Mouse (Mus musculus): ENCODE results near the gene Selenoo. TPM values are rescaled to one million over a fixed set of nuclear protein-coding genes. Genes with fewer than 3 reads are reported as not detected.

Gene Selenoo
- 10 to 100 TPM; 21.1 to 21.3 TPM for total RNA-seq (2021)
- long read RNA-seq, experiment 1, transcript Selenoo-201 (9 exons, 2,383 nt), result major isoform, 49 of 76 reads
- long read RNA-seq, experiment 1, partial matches to known transcripts, result 1 of 76 reads
- long read RNA-seq, experiment 1, other reads (novel, unspliced or antisense), result 23 of 76 reads
- long read RNA-seq, experiment 2, transcript Selenoo-201 (9 exons, 2,383 nt), result major isoform, 32 of 42 reads
- long read RNA-seq, experiment 2, partial matches to known transcripts, result 0 of 42 reads
- long read RNA-seq, experiment 2, other reads (novel, unspliced or antisense), result 10 of 42 reads

DNA sequence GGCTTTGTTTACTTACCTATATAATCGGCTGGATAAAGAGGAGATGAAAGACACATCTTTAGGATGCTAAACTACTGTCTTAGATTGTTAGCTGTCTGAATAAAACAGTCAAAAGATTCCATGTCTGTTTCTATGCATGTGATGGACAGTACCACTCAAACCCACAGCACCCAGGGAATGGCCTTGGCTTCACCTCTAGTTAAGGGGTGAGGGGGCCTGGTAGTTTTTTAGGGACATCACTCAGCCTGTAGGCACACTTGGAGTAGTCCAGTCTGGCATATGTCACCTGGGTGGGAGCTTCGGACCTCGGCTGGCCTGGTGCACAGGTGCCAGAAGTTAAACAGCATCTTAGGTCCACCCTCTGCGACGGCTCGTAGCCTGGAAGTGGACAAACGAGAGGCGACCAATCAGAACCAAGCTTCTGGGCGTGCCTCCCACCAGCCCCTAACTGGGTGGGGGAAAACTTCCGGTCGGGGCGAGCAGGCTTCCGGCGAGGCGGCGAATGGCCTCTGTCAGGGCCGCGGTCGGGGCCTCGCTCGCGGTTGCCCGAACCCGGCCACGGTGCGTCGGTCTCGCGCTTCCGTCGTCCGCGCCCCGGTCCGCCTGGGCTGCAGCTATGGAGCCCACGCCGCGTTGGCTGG is at the start of gene Selenoo:
TSS of gene Selenoo (plus strand) at position 478 of the 641 bp plus-strand sequence.
- Histone ChIP-seq H3K4me3 (peak within 1 kb of the TSS; percentile 71), H3K27ac (peak within 1 kb of the TSS; percentile 91)
- peak; percentile 89 to 90 for DNase-seq (ENCODE audit: extremely low spot score in 1 of 2, low spot score in 2 of 2)
- intact Hi-C loops (cut with DNase I), result no loop called here
- no peak for TF ChIP-seq CTCF (IDR thresholded peaks at IDR 0.05)

DNA sequence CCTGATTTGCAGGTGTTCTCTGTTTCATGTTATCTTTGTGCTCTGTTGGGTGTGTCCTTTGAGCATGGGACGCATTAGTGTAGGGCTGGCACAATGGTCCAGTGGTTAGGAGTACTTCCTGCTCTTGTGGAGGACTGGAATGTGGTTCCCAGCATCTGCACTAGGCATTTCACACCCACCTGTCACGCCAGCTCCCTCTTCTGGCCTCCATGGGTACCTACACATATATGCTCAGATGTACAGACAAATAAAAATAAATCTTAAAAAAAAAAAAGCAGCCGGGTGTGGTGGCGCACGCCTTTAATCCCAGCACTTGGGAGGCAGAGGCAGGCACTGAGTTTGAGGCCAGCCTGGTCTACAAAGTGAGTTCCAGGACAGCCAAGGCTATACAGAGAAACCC is 44.5 kb upstream of the Selenoo start:
- TF ChIP-seq CTCF (IDR thresholded peaks at IDR 0.05), result no peak; the same call in 1 of the 2 replicates
- no peak for DNase-seq (ENCODE audit: extremely low spot score in 1 of 2, low spot score in 2 of 2)
- H3K4me3 ChIP-seq, result no peak overlapping the region
- intact Hi-C loops (cut with DNase I), result no loop called here
- no peak overlapping the region for H3K27ac ChIP-seq

DNA sequence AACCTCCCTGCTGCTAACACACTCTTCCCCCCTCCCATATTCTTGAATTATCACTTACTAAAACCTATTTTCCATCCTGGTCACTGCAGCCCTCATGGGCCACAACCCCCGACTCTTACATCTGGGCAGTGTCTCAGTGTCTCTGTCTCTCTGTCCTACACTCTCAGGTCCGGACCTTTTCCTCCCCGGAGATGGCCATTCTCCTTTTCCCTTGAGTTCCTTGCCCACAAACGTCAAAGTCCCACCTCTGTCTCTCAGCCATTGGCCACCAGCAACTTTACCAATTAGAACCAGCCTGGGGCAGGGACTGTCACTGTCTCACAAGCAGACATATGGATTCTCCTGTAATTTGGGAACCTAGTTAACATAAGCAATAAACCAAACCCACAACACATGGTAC is 42.5 kb upstream of the Selenoo start:
- DNase-seq (ENCODE audit: extremely low spot score in 1 of 2, low spot score in 2 of 2), result no peak
- Histone ChIP-seq H3K27ac (no peak overlapping the region), H3K4me3 (no peak overlapping the region)
- intact Hi-C loops (cut with DNase I), result no loop called here
- TF ChIP-seq CTCF (IDR thresholded peaks at IDR 0.05), result no peak

DNA sequence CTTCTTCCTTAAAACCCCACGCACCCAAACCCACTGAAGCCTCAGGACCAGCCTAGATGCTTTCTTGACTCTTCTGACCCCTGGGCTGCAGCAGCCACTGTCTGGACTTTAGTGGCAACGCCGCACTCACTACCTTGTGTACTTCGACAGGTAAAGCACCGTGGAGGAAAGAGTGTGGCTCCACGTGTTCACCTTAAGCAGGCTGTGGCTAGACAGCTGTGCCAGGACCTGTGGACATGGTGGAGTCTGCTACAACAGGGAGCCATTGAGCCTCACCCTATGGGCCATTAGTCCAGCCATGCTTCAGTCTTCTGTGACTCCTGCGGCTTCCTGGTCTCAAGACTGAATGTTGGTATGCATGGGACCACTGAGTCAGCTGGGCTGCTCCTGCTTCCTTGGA is 34.2 kb upstream of the Selenoo start:
- intact Hi-C loops (cut with DNase I), result no loop called here
- no peak for DNase-seq (ENCODE audit: extremely low spot score in 1 of 2, low spot score in 2 of 2)
- no peak for TF ChIP-seq CTCF (IDR thresholded peaks at IDR 0.05)

DNA sequence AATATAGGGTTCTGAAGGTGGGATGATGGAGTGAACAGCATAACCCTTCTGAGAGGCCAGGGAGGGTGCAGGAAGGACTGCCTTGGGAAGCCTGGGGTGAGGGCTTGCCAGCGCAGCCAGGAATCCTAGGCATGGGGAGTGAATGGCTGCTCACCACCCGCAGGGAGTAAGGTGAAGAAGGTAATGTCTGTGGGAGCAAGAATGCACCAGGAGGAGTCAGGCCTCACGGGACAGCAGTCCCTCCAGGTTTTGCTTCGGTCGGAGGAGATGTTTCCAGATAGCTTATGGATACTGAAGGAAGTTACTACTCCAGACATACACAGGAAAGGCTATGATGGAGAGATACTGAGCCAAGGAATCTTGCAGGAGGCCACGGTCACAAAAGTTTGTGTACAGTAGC is 30.1 kb upstream of the Selenoo start:
- TF ChIP-seq CTCF (IDR thresholded peaks at IDR 0.05), result no peak
- H3K4me3 ChIP-seq, result peak overlapping the region; percentile 82
- peak overlapping the region; percentile 92; the same call in 1 of the 2 replicates for H3K27ac ChIP-seq
- intact Hi-C loops (cut with DNase I), result no loop called here
- DNase-seq (ENCODE audit: extremely low spot score in 1 of 2, low spot score in 2 of 2), result peak in 1 of 2 experiments; percentile 6

More for the DNA sequence above, 34.2 kb upstream of the Selenoo start:
- Histone ChIP-seq H3K27ac (no peak overlapping the region), H3K4me3 (no peak overlapping the region)

DNA sequence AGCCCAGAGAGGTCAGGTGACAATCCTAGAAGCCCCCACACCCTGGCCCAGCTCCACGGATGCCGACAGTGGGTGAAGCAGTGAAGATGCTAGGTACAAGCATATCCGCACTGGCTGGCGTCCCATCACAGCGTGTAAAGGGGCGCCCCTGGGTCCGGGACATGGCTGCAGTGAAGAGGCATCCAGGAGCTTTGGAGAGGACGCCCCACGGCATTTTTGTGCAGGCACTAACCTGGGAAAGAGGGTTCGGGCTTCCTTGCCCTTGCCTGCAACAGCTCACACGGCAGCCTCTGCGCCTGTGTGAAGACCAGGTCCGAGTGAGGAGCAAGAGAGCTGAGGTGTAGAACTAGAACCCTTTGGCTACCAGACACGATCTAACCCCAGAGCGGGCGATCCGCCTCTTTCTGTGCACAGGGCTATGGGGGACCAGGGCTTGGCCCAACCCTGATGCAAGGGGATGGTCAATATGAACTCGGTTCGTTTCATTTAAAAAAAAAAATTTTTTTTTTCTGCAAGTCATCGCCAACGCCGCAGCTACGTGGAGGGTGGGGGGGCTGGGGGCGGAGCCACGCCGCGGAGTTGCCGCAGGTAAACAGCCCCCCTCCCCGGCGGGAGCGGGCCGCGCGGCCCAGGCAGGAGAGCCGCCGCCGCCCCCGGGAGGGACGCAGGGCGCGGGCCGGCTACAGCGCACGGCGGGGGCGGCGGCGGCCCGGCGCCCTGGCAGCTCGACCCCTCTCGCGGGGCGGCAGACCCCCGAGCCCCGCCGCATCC is 29.5 kb upstream of the Selenoo start, which contains the start of gene Panx2:
TSS of gene Panx2 (plus strand) at position 574 of the 771 bp plus-strand sequence.
- TF ChIP-seq CTCF (IDR thresholded peaks at IDR 0.05), result no peak
- DNase-seq (ENCODE audit: extremely low spot score in 1 of 2, low spot score in 2 of 2), result peak; percentile 39 to 48
- intact Hi-C loops (cut with DNase I), result no loop called here

DNA sequence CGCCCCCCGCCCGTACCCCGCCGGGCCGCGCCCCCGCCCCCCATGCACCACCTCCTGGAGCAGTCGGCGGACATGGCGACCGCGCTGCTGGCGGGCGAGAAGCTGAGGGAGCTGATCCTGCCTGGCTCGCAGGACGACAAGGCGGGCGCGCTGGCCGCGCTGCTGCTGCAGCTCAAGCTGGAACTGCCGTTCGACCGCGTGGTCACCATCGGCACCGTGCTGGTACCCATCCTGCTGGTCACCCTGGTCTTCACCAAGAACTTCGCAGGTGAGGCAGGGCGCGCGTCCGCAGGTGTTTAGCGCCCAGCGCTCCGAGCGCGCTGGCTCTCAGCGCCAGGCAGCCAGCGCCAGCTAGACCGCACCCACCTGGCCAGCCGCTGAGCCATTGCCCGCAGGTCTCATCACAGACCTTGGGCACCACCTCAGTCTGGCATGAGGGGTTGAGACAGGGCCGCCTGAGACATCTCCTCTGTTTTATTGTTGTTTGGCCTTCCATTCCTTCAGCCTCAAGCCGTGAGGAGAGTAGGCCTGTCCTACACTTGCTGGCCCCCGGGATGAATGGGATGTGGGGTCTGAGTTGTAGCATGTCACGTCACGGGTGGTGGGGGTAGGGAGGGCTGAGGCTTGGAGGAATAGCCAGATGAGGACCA is 28.7 kb upstream of the Selenoo start:
- Histone ChIP-seq H3K4me3 (peak overlapping the region; percentile 82), H3K27ac (peak overlapping the region; percentile 88)
- DNase-seq (ENCODE audit: extremely low spot score in 1 of 2, low spot score in 2 of 2), result peak; percentile 43 to 45
- intact Hi-C loops (cut with DNase I), result loop anchor here (5.0 kb wide), 1 partner anchor 233 kb away; no protein-coding TSS in a partner anchor
- no peak for TF ChIP-seq CTCF (IDR thresholded peaks at IDR 0.05)

More for the DNA sequence above, 29.5 kb upstream of the Selenoo start, which contains the start of gene Panx2:
- Histone ChIP-seq H3K4me3 (peak within 1 kb of the TSS; percentile 82), H3K27ac (peak within 1 kb of the TSS; percentile 92)

DNA sequence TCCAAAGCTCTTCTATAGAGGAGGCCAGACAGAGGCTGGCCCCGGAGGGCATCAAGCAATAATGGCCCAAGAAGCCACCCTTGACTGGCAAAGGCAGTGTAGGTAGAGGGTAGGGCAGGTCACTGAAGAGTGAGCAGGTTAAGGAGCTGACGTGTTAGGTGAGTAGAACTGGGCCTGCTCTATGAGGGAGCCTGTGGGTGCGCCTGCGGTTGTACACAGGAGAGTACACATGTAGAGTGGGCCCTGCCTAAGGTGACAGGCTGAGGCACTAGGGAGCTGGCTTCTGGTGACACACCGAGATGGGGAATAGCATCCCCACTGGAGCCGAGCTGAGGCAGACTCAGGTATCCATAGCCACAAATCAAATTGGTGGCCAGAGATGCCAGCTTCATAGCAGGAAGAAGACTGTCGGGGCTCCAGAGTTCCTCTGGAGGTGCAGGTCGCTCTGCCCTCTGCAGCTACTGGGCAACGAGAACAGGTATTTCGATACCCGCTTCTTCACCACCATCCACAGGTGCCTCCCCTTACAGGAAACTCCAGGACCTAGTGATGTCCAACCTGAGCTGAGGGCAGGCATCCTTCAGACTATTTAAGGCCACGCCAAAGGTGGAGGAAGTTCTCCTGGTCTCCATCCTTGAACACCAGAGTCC is 27.9 kb upstream of the Selenoo start:
- H3K27ac ChIP-seq, result no peak overlapping the region; the same call in 1 of the 2 replicates
- intact Hi-C loops (cut with DNase I), result loop anchor here (5.0 kb wide), 1 partner anchor 234 kb away; no protein-coding TSS in a partner anchor
- H3K4me3 ChIP-seq, result peak overlapping the region; percentile 82
- peak in 1 of 2 experiments; percentile 12 for DNase-seq (ENCODE audit: extremely low spot score in 1 of 2, low spot score in 2 of 2)
- TF ChIP-seq CTCF (IDR thresholded peaks at IDR 0.05), result no peak

DNA sequence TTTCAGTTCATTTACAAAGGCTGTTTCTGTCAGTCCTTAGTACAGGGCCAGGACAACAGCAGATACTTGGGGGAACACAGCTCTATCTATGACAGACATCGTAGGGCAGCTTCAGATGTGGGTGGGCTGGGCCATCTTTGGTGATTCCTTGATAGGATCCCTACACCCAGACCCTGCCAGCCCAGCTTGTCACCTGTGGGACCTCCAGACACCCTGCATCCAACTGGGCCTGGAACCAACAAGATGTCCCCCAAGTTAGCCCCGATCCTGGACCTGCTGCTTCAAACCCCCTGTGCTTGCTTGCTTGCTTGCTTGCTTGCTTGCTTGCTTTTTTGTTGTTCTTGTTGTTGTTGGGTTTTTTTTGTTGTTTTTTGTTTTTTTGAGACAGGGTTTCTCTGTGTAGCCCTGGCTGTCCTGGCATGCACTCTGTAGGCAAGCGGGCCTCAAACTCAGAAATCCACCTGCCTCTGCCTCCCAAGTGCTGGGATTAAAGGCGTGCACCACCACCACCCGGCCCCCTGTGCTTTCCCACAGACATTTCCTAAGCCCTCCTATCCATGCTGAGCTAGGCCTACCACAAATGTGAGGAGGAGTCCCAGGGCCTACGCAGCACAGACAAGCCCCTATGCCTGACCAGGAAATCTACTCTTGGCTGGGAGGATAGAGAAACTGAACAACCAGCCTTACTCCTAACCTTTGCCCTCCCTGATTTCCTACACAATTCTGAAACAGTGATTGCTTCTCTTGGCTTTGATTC is 26.9 kb upstream of the Selenoo start:
- Histone ChIP-seq H3K27ac (no peak overlapping the region), H3K4me3 (no peak overlapping the region)
- DNase-seq (ENCODE audit: extremely low spot score in 1 of 2, low spot score in 2 of 2), result peak in 1 of 2 experiments; percentile 4
- intact Hi-C loops (cut with DNase I), result loop anchor here (5.0 kb wide), 1 partner anchor 235 kb away; no protein-coding TSS in a partner anchor
- no peak for TF ChIP-seq CTCF (IDR thresholded peaks at IDR 0.05)

DNA sequence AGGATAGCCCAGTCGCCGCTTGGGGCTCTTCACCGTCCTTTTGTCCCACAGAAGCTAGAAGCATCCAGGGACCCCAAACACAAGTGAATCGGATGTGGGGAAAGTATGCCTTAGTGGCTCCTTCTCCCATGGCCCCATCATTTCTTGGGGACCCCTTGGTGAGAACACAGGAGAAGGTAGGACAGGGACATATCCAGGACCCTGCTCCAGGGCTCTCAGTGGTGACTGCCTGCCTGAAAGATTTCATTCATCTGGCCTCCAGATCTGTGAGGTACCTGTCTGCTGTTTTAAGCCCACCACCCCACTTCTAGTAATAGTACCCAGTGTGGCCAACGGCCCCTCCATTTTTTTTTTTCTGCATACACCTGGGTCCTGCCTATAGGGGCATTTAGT is 26.4 kb upstream of the Selenoo start:
- intact Hi-C loops (cut with DNase I), result loop anchor here (5.0 kb wide), 1 partner anchor 235 kb away; no protein-coding TSS in a partner anchor

More for the DNA sequence above, 26.4 kb upstream of the Selenoo start:
- no peak for TF ChIP-seq CTCF (IDR thresholded peaks at IDR 0.05)
- no peak overlapping the region for H3K4me3 ChIP-seq
- no peak overlapping the region for H3K27ac ChIP-seq
- DNase-seq (ENCODE audit: extremely low spot score in 1 of 2, low spot score in 2 of 2), result no peak

Measured in left cerebral cortex, adult 2 months (tissue).